ENCODE assay signal across 15 mouse cellular contexts in genomic region chr2:173802956-173803355, GRCm38 (mm10).
"Had no signal": no experiment of that assay in that cellular context is flagged by ENCODE, and none has a peak within 500 bp of the region (broad histone marks: within the 10 kb centered on the region; RNA-seq: fewer than 3 reads in every experiment).

No protein-coding gene starts in this region.

- H3K4me2 ChIP-seq: limb, embryonic 15.5 days; liver, embryonic 12.5 days; lung, embryonic 14.5 days; midbrain, embryonic 12.5 days; neural tube, embryonic 13.5 days had no signal

- H3K4me1 ChIP-seq: liver, embryonic 12.5 days; midbrain, embryonic 12.5 days had no signal

- H3K4me3 ChIP-seq: limb, embryonic 15.5 days; liver, embryonic 12.5 days; midbrain, embryonic 12.5 days; neural tube, embryonic 13.5 days had no signal

- H3K9ac ChIP-seq: limb, embryonic 15.5 days; liver, embryonic 12.5 days; lung, embryonic 14.5 days; midbrain, embryonic 12.5 days; neural tube, embryonic 13.5 days had no signal

- H3K27me3 ChIP-seq: limb, embryonic 15.5 days; liver, embryonic 12.5 days; midbrain, embryonic 12.5 days; neural tube, embryonic 13.5 days had no signal

- H3K36me3 ChIP-seq: limb, embryonic 15.5 days; liver, embryonic 12.5 days; midbrain, embryonic 12.5 days; neural tube, embryonic 13.5 days had no signal

- DNase-seq: kidney, adult 2 months; kidney, postnatal 10 days; lung, embryonic 14.5 days; lung, postnatal 10 days; lung, postnatal 4 days; retina, postnatal 1 day; right cerebral cortex, postnatal 4 days; spleen, adult 18-20 months; thymus, adult 18-20 months; thymus, postnatal 14 days had no signal

- ATAC-seq: liver, embryonic 12.5 days; midbrain, embryonic 16.5 days had no signal

- H3K27ac ChIP-seq: liver, embryonic 12.5 days; midbrain, embryonic 12.5 days; neural tube, embryonic 13.5 days had no signal

- H3K9me3 ChIP-seq: limb, embryonic 15.5 days; liver, embryonic 12.5 days; midbrain, embryonic 12.5 days; neural tube, embryonic 13.5 days had no signal
